Mouse (Mus musculus): ENCODE measurements around the gene Atl1.

- TF ChIP-seq GATA1 (IDR thresholded peaks at IDR 0.05; ENCODE audit: borderline replicate concordance, low read length) (no peak), FLI1 (IDR thresholded peaks at IDR 0.05; ENCODE audit: low read length) (no peak)
Measured at GRCm38 (mm10) chr12:69917870-69918269, 25.5 kb downstream of the Atl1 start.
